Mouse (Mus musculus) mouse trophoblast stem cell (cell line): ENCODE measurements at regions not wholly inside any gene's neighbourhood (a gene's known extent, or its start where the extent isn't known, plus 50 kb on each side); places are given as distances from the start of the nearest gene placed in this dataset.

Experiments
- in situ Hi-C, 2 experiments: fragments of 300-500 bp; cut with MseI, MboI; formaldehyde crosslinking; loops; 2 replicates in 1 of 2; 3 replicates in 1 of 2; pipeline ENCODE4 v1.15.1; 2025

DNA sequence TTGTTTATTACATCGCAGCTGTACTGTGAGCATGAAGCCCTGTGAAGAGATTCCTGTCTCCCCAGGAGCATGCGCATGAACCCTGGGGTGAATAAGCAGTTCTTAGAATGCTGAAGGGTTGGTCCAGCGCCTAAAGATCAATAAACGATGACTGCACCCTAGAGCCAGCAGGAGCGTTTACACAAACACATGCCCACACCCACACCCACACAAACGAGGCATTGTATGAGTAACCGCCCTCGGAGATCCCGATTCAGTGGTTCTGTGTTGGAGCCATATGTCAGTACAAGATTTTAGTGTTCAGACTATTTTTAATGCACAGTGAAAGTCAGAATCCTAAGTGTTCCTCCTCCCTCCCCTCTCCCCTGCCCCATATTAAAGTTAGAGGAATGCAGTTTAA is 57.3 kb downstream of the Edn1 start:
- in situ Hi-C loops, result no loop called here

- in situ Hi-C loops, result no loop called here
Observed at GRCm38 (mm10) chr13:42367655-42368554, 66.6 kb downstream of the Edn1 start.

GRCm38 (mm10) chr13:42369826-42370225 is 68.5 kb downstream of the Edn1 start:
- in situ Hi-C loops, result no loop called here

DNA sequence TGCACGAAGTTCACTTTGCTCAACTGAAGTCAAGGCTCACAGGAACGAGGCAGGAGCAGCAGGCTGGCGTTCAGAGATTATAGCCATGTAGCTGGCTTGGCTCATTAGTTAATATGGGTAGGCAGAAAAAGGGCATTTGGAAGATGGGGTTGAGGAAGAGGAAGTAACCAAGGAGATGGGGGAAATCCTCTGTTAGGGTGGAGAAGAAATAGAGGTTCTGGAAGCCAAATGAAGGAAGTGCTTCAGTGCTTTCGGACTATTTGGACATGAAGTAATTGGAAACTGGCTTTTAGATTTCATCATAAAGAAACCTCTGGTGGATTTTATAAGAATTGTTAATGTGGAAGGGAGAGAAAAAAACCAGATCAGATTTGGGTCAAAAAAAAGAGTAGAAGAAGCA is 70.9 kb downstream of the Edn1 start:
- in situ Hi-C loops, result no loop called here

DNA sequence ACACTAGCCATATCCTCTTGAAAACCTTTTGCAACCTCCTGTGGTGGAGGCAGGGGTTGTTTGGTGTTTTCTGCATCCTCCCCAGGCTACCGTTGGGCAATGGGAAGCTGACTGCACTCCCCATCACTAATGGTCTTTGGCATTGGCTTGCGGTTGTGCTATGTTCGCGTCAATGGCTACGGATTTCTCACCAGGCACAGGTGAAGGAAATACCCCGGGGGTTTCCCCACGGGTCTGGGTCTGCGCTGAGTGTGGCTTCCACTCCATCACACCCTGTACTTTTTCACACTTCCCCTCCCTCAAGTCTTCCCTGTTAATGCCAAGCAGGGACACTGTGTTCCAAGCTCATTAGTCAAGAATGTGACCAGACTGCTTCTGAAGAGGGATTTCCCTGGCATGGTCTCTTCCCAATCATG is 72.9 kb downstream of the Edn1 start:
- in situ Hi-C loops, result no loop called here

- in situ Hi-C loops, result no loop called here
Observed at GRCm38 (mm10) chr13:42379675-42380074, 78.4 kb downstream of the Edn1 start.

GRCm38 (mm10) chr13:42383099-42383498 is 81.8 kb downstream of the Edn1 start:
- in situ Hi-C loops, result no loop called here

DNA sequence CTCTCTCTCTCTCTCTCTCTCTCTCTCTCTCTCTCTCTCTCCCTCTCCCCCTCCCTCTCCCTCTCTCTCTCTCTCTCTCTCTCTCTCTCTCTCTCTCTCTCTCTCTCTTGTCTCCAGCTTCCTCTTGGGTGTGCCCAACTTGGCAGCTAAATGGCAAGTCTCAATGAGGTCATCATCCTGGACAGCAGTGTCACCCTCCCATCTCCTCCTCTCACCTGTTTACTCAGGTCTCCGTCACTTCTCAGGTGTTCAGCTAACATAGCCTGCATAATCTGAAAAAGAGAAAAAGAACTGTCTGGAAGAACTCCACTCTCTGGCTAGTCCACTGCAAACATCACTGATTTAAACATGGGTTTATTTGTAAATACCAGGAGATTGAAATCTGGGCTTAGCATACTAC is 89.1 kb downstream of the Edn1 start:
- in situ Hi-C loops, result no loop called here

- in situ Hi-C loops, result no loop called here
Observed at GRCm38 (mm10) chr13:42391330-42392005, 90.2 kb downstream of the Edn1 start.

DNA sequence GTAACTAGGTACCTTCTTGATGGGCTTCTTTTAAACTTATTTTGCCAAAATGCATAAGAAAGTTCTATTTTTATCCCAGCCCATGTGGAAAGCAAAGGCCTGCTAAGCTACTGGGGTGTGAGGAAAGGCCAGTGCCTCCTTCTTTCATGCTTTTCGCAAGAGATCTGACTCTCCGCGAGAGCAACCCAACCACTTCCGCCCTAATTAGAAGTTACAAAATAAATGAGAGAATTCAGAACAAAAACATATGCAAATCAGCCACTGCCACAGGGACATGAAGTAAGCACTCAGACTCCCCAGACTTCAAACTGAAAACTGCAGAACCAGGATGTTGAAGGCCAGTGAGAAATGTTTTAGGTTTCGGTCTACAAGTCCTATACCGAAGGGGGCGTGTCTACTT is 91.4 kb downstream of the Edn1 start:
- in situ Hi-C loops, result no loop called here

DNA sequence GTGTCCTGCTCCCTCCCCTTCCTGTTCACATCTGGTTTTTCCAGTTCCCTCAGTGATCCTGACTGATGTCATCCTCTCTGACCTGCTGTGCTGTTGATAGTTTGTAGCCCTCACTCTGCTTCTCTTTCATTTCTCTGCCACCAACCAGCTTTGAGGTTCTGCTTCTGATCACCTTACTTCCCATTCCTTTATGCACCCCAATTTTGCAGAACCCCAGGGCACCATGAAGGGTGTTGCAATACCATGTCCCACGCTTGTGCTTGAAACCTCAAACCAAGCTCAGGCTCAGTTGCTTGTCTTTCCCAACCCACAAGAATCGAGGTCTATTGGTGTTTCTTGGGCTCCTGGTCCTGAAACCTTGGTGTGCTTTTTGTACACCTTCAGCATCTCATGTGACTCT is 93.3 kb downstream of the Edn1 start:
- in situ Hi-C loops, result no loop called here

DNA sequence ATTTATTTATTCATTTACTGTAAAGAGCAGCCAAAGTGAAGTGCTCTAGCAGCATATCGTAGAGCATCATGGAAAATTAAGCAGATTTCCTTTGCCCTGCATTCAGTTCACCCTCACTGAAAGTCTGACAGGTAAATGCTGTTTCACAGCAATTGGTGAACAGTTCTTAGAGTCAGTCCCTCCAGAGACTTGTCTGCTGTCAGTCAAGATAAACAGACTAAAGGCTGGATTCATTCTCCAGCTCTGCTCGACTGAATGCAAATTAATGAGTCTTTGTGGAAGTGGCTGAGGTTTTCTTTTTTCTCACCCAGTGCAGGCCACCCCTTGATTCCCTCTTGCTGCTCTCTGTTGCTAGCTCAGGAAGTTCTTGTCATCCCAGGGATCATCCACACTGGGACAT is 100.2 kb downstream of the Edn1 start:
- in situ Hi-C loops, result no loop called here

DNA sequence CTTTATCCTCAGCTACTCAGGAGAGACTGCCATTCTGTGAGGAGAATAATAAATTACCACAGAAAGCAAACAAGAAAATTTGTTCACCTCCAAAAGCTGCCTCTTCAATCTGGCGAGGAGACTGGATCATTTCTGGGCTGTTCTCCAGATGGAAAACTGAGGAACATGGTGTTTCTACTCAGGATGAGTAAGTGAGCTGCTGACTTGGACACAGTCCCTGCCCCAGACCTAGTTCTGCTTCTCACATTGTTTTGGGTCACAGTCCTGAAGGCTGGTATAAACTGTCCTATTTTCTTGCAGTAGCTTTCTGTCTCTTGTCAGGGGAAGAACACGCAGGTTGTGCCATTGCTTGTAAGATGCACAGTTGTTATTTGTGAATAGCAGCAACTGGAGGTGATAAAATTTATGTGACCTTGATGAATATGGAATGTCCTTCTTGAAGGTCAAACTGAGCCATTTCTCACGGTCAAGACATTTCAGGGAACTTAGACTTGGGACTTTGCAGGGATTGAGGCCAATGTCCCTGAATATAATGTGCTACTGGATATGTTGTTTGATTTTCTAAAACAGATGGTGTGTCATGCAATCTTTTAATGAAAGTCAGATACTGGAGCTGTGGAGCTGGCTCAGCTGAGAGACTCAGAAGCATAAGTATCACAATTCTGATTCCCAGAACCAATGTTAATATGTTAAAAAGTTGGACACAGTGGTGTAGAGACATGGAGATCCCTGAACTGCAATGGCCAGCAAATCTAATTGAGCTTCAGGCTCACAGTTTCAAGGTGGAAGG is 102.2 kb downstream of the Edn1 start:
- in situ Hi-C loops, result no loop called here

DNA sequence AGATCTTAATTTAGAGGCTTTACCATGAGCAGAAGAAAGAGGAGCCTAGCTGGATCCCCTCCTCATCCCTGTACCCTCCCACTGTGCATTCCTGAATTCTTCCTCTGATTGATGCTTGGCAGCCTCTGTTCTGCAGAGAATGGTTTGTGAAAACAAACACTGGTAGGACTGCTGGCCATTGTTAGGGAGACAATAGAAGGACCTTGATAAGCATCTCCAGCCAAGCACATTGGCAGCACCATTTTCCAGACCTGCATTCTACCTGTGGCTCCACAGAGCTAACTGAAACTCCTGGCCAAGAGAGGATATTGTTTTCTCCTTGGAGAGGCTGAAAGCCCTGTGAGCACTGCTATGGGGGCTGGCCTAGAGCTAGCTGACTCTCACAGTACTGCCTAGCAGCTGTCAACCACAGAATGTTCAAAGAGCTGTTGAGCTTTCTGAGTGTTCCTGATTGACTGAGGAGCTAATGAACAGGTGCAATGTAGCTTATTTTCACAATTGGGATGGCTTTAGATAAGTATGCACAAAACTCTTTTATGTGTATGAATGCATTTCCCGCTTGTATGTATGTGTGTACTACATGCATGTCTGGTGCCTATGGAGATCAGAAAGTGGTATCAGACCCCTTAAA is 111.5 kb downstream of the Edn1 start:
- in situ Hi-C loops, result no loop called here

GRCm38 (mm10) chr13:42446921-42447320 is 145.6 kb downstream of the Edn1 start:
- in situ Hi-C loops, result no loop called here

DNA sequence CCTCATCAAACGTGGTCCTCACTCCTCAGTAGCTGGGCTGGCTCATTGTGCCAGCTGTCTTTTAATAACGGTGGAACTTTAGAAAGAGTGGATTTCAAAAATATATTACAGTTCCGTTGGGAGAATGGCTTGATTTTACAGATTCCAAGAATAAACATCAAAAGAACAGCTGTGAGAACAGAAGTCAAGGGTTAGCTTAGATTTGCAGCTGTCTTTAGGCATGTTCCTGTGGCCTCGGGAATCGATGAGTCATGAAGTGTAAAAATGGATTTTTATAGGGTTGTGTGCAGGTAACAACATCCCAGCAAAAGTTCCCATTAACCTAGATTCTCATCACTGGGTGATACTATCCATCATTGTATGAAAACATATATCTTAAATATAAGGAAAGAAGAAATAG is 152.4 kb downstream of the Edn1 start:
- in situ Hi-C loops, result no loop called here

GRCm38 (mm10) chr13:42459892-42460291 is 158.6 kb downstream of the Edn1 start:
- in situ Hi-C loops, result no loop called here

GRCm38 (mm10) chr13:42478825-42479224 is 177.5 kb downstream of the Edn1 start:
- in situ Hi-C loops, result no loop called here

DNA sequence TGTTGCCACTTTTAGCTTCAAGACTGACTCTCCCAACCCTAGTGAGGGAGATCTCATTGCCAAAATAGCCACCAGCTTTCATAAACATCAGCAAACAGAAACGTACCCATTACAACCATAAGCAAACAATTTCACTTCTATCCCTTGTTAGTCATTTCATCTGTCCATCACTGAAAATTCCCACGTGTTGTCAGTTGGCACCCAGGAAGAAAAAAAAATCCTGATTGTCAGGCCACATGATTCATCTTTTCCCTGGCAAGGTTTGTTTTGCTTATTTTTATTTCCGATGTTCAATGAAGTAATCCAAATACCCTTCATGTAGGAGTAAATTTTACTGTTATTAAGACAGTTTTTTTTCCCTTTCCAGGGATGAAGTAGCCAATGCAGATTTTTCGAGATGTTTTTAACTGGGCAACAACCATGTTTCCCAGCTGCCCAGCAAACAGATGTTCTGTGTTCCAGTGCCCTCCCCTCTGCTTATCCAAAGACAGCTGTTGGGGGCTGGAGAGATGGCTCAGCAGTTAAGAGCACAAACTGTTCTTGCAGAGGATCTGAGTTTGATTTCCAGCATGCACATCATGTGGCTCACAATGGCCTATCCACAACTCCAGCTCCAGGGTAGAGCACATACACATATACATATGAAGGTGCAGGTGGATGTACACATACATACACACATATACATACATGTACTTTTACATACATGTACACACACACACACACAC is 189.3 kb upstream of the Phactr1 start:
- in situ Hi-C loops, result no loop called here

- in situ Hi-C loops, result no loop called here
Observed at GRCm38 (mm10) chr13:42494371-42494770, 186.1 kb upstream of the Phactr1 start.

DNA sequence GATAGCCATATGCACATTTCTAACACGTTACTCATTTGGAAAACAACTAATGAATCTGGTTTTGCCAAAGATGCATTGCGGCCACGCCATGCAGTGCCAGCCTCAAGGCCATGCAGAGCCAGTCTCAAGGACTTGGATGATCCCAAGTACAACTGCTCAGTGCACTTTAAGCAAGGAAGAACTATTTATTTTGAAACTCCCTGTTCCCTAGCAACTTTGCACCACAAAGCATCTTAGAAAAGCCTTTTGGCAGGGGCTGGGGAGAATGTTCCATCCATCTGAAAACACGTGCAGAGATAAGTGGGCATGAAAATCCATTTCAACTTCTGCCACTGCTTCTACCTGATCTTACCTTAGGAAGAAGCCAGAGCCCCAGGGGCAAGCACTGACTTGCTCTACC is 182.1 kb upstream of the Phactr1 start:
- in situ Hi-C loops, result no loop called here
